Mouse (Mus musculus) heart, adult 2 months (tissue): ENCODE measurements around the gene Tagln2.

Source experiments
- CTCF ChIP-seq: fragments of 200-600 bp; IDR thresholded peaks from 2 replicates; pipeline ENCODE4 v1.8.1; 2022; ENCODE audit warnings: antibody characterized with exemption, mild to moderate bottlenecking, moderate library complexity
- EP300 ChIP-seq: fragments of 200-500 bp; IDR thresholded peaks from 2 replicates; pipeline ENCODE4 v1.6.1; 2011; ENCODE audit warnings: low read depth, low read length, control low read depth; ENCODE audit not compliant: insufficient read depth

GRCm38 (mm10) chr1:172490261-172490661 is 9.6 kb upstream of the Tagln2 start:
- TF ChIP-seq EP300 (peak; percentile 87), CTCF (peak; percentile 99)
